Mouse (Mus musculus): ENCODE data around the gene Stau1. TPM values are rescaled to one million over a fixed set of nuclear protein-coding genes. Genes with fewer than 3 reads are reported as not detected.
A peak's percentile ranks its signal among the peaks of the same experiment; 100 is the strongest.
"Not testable (repeated sequence)": the region's sequence is repeated elsewhere in the genome, so short reads cannot be mapped to it uniquely, and the experiment has no call there.

Gene Stau1
- polyA plus RNA-seq, 1 experiment from 2014 or later: 113 TPM

GRCm38 (mm10) chr2:167009483-167009882 lies 13.4 kb upstream of the Stau1 start:
- no peak overlapping the region for H3K4me3 ChIP-seq
- H3K4me1 ChIP-seq (replicated peaks): 0 out of 2 replicates have a peak, but pooled peaks cover under 1% of the 10 kb centered on the region
- H3K27ac ChIP-seq (replicated peaks): no peak overlapping the region
- no peaks in the 10 kb centered on the region for H3K27me3 ChIP-seq
- H3K4me2 ChIP-seq: no peak overlapping the region
- H3K9ac ChIP-seq: no peak overlapping the region
- no peak for ATAC-seq (ENCODE audit: low FRiP score, low read depth)
- no peaks in the 10 kb centered on the region for H3K9me3 ChIP-seq
- 82% methylated on average over 4 of the region's 4 CpGs for whole genome bisulfite sequencing
- H3K36me3 ChIP-seq: no peaks in the 10 kb centered on the region

- not testable (repeated sequence) for H3K9me3 ChIP-seq; H3K27ac ChIP-seq (replicated peaks); H3K4me1 ChIP-seq (replicated peaks); H3K36me3 ChIP-seq; H3K4me3 ChIP-seq; H3K4me2 ChIP-seq; H3K27me3 ChIP-seq; H3K9ac ChIP-seq; ATAC-seq (ENCODE audit: low FRiP score, low read depth)
- 80% methylated on average over 4 of the region's 4 CpGs for WGBS
Observed at GRCm38 (mm10) chr2:167007565-167007964, 11.5 kb upstream of the Stau1 start.

- WGBS: 66% methylated on average over 13 of the region's 13 CpGs
Observed at GRCm38 (mm10) chr2:167007001-167007491, 10.9 kb upstream of the Stau1 start.

GRCm38 (mm10) chr2:167006355-167006754 lies 10.3 kb upstream of the Stau1 start:
- no peaks in the 10 kb centered on the region for H3K4me1 ChIP-seq (replicated peaks)
- H3K36me3 ChIP-seq: no peaks in the 10 kb centered on the region
- H3K4me3 ChIP-seq: no peak overlapping the region
- WGBS: 86% methylated on average over 2 of the region's 2 CpGs
- H3K27ac ChIP-seq (replicated peaks): no peak overlapping the region
- no peak overlapping the region for H3K9ac ChIP-seq
- no peak for ATAC-seq (ENCODE audit: low FRiP score, low read depth)
- no peaks in the 10 kb centered on the region for H3K9me3 ChIP-seq
- H3K27me3 ChIP-seq: no peaks in the 10 kb centered on the region
- H3K4me2 ChIP-seq: no peak overlapping the region

More at GRCm38 (mm10) chr2:167007001-167007491, 10.9 kb upstream of the Stau1 start:
- Histone ChIP-seq H3K36me3 (no peaks in the 10 kb centered on the region), H3K4me1 (replicated peaks) (no peaks in the 10 kb centered on the region), H3K27ac (replicated peaks) (no peak overlapping the region), H3K4me2 (no peak overlapping the region), H3K27me3 (no peaks in the 10 kb centered on the region), H3K4me3 (no peak overlapping the region), H3K9ac (no peak overlapping the region), H3K9me3 (no peaks in the 10 kb centered on the region)
- no peak for ATAC-seq (ENCODE audit: low FRiP score, low read depth)

GRCm38 (mm10) chr2:167004099-167004854 lies 8.2 kb upstream of the Stau1 start:
- H3K27ac ChIP-seq (replicated peaks): no peak overlapping the region
- H3K9me3 ChIP-seq: no peaks in the 10 kb centered on the region
- 54% methylated on average over 8 of the region's 8 CpGs for WGBS
- ATAC-seq (ENCODE audit: low FRiP score, low read depth): no peak; the same call in 1 of the 2 replicates
- no peak overlapping the region for H3K4me3 ChIP-seq
- no peak overlapping the region for H3K4me2 ChIP-seq
- H3K27me3 ChIP-seq: no peaks in the 10 kb centered on the region
- H3K36me3 ChIP-seq: no peaks in the 10 kb centered on the region
- no peak overlapping the region for H3K9ac ChIP-seq
- no peaks in the 10 kb centered on the region for H3K4me1 ChIP-seq (replicated peaks)

GRCm38 (mm10) chr2:167001486-167001885 lies 5.4 kb upstream of the Stau1 start:
- H3K9ac ChIP-seq: no peak overlapping the region
- no peaks in the 10 kb centered on the region for H3K9me3 ChIP-seq
- no peaks in the 10 kb centered on the region for H3K27me3 ChIP-seq
- H3K4me3 ChIP-seq: no peak overlapping the region
- H3K27ac ChIP-seq (replicated peaks): no peak overlapping the region
- 80% methylated on average over 9 of the region's 9 CpGs for WGBS
- no peak for ATAC-seq (ENCODE audit: low FRiP score, low read depth)
- peaks cover 5% of the 10 kb centered on the region; the same call in 1 of the 2 replicates for H3K4me1 ChIP-seq (replicated peaks)
- H3K4me2 ChIP-seq: no peak overlapping the region
- H3K36me3 ChIP-seq: no peaks in the 10 kb centered on the region

GRCm38 (mm10) chr2:166996533-166996894 lies 415 bp upstream of the Stau1 start:
- WGBS: 41% methylated on average over 8 of the region's 8 CpGs
- ATAC-seq (ENCODE audit: low FRiP score, low read depth): peak; percentile 13
- peak overlapping the region; percentile 68 for H3K4me2 ChIP-seq

GRCm38 (mm10) chr2:166995021-166995795 lies 891 bp downstream of the Stau1 start:
- ATAC-seq (ENCODE audit: low FRiP score, low read depth): peak; percentile 13
- Histone ChIP-seq H3K4me3 (peak overlapping the region; percentile 91), H3K27ac (replicated peaks) (peak overlapping the region; percentile 98), H3K36me3 (no peaks in the 10 kb centered on the region), H3K4me1 (replicated peaks) (peaks cover 43% of the 10 kb centered on the region), H3K9ac (peak overlapping the region; percentile 97), H3K4me2 (peak overlapping the region; percentile 68), H3K9me3 (no peaks in the 10 kb centered on the region), H3K27me3 (no peaks in the 10 kb centered on the region)
- WGBS: 3% methylated on average over 28 of the region's 28 CpGs

More at GRCm38 (mm10) chr2:166996533-166996894, 415 bp upstream of the Stau1 start:
- Histone ChIP-seq H3K36me3 (no peaks in the 10 kb centered on the region), H3K27me3 (no peaks in the 10 kb centered on the region), H3K9ac (peak overlapping the region; percentile 45), H3K27ac (replicated peaks) (peak overlapping the region; percentile 98), H3K9me3 (no peaks in the 10 kb centered on the region), H3K4me1 (replicated peaks) (peaks cover 41% of the 10 kb centered on the region), H3K4me3 (peak overlapping the region; percentile 91)

- H3K27ac ChIP-seq (replicated peaks): no peak overlapping the region
- no peak overlapping the region for H3K4me3 ChIP-seq
- H3K4me1 ChIP-seq (replicated peaks): peaks cover 46% of the 10 kb centered on the region
- H3K9me3 ChIP-seq: no peaks in the 10 kb centered on the region
- H3K4me2 ChIP-seq: no peak overlapping the region
- H3K9ac ChIP-seq: no peak overlapping the region
- H3K27me3 ChIP-seq: no peaks in the 10 kb centered on the region
- ATAC-seq (ENCODE audit: low FRiP score, low read depth): no peak
- H3K36me3 ChIP-seq: no peaks in the 10 kb centered on the region
Observed at GRCm38 (mm10) chr2:166991945-166992344, 4.2 kb downstream of the Stau1 start.

GRCm38 (mm10) chr2:166990861-166991260 lies 5.2 kb downstream of the Stau1 start:
- H3K4me2 ChIP-seq: no peak overlapping the region
- no peaks in the 10 kb centered on the region for H3K9me3 ChIP-seq
- 89% methylated on average over 7 of the region's 7 CpGs for WGBS
- no peak overlapping the region for H3K4me3 ChIP-seq
- H3K4me1 ChIP-seq (replicated peaks): peaks cover 40% of the 10 kb centered on the region
- no peak for ATAC-seq (ENCODE audit: low FRiP score, low read depth)
- no peak overlapping the region for H3K9ac ChIP-seq
- H3K36me3 ChIP-seq: no peaks in the 10 kb centered on the region
- no peak overlapping the region for H3K27ac ChIP-seq (replicated peaks)
- H3K27me3 ChIP-seq: no peaks in the 10 kb centered on the region

- H3K27ac ChIP-seq (replicated peaks): no peak overlapping the region
- ATAC-seq (ENCODE audit: low FRiP score, low read depth): no peak
- no peaks in the 10 kb centered on the region for H3K9me3 ChIP-seq
Observed at GRCm38 (mm10) chr2:166983351-166983894, 12.7 kb downstream of the Stau1 start.

GRCm38 (mm10) chr2:166980161-166980560 lies 15.9 kb downstream of the Stau1 start:
- H3K4me1 ChIP-seq (replicated peaks): peaks cover 25% of the 10 kb centered on the region
- WGBS: 90% methylated on average over 2 of the region's 2 CpGs
- no peaks in the 10 kb centered on the region for H3K27me3 ChIP-seq
- H3K27ac ChIP-seq (replicated peaks): no peak overlapping the region
- H3K9me3 ChIP-seq: no peaks in the 10 kb centered on the region
- H3K36me3 ChIP-seq: no peaks in the 10 kb centered on the region
- H3K9ac ChIP-seq: no peak overlapping the region
- no peak for ATAC-seq (ENCODE audit: low FRiP score, low read depth)
- H3K4me2 ChIP-seq: no peak overlapping the region
- H3K4me3 ChIP-seq: no peak overlapping the region

More at GRCm38 (mm10) chr2:166983351-166983894, 12.7 kb downstream of the Stau1 start:
- H3K4me2 ChIP-seq: no peak overlapping the region
- 85% methylated on average over 4 of the region's 4 CpGs for WGBS
- H3K27me3 ChIP-seq: no peaks in the 10 kb centered on the region
- H3K9ac ChIP-seq: no peak overlapping the region
- no peak overlapping the region for H3K4me3 ChIP-seq
- H3K4me1 ChIP-seq (replicated peaks): no peaks in the 10 kb centered on the region
- no peaks in the 10 kb centered on the region for H3K36me3 ChIP-seq
